Mouse (Mus musculus) urinary bladder, postnatal 14 days (tissue): ENCODE measurements at regions not wholly inside any gene's neighbourhood (a gene's known extent, or its start where the extent isn't known, plus 50 kb on each side); places are given as distances from the start of the nearest gene placed in this dataset.
A peak's percentile ranks its signal among the peaks of the same experiment; 100 is the strongest.

Experiments used
- DNase-seq: peaks from one replicate; pipeline ENCODE4 v3.0.0; 2021; ENCODE audit warnings: low spot score

DNA sequence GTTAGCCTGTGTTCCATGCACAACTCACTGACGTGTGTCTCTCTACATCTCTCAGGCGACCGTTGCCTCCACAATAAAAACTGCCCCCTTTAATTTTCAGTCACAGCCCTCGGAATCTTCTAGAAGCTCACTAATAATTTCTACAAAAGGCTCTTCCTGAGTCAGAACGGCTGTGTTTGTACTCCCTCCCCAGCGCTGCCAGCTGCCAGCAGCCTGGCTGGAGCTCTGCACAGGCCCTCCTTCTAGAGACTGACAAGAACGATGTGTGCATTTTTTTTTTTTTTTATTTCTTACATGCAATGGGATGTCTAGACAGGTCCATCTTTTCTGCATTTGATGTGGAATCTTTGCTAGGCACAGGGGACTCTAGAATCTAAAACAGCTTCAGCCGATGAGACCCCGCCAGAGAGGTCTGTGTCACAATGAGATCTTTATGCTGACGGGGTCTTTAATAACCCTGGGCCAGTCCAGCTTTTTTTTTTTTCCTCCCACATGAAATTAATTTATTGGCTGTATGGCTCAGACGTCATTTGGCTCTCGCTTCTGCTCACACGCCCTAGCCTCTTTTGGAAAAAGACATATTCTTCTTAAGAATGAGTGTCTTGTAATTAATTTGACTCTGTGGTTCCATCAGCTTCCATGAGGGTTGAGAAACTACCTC, 185.8 kb upstream of the Zfp507 start:
- no peak for DNase-seq

DNA sequence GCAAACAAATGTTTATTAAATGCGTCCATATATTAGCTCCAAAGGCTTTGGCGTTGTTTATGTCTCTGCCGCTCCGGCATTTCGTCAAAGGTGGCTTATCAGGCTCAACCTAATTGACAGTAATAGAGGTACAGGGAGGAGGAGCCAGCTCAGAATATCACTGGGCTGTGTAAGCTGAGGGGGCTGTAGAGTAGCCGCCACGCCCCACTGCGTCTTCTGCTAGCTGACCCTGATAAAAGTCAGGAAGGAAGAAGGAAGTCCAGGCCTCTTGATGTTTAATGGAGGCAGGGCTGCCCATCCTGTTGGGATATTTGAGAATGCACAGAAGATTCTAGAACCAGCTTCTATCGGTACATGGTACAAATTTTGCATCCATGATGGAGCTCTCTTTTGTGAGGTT, 175.2 kb upstream of the Zfp507 start:
- DNase-seq = no peak

DNA sequence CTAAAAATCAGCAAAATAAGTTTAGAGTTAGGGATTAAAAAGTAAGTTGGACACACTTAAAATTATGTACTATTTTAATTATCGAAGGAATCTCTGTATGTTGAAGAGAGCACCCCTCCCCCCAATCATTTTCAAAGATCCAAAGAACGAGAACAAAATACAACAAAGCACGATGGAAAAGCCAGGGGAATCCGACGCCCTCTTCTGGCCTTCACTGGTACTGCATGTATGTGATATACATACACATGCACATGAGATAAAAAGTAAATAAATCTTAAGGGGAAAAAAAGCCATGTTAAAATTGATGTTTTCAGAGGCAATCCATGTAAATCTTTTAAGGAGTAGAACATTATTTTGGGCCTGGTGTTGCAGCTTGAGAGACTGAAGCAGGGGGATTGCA, 155.9 kb upstream of the Zfp507 start:
- no peak for DNase-seq

DNA sequence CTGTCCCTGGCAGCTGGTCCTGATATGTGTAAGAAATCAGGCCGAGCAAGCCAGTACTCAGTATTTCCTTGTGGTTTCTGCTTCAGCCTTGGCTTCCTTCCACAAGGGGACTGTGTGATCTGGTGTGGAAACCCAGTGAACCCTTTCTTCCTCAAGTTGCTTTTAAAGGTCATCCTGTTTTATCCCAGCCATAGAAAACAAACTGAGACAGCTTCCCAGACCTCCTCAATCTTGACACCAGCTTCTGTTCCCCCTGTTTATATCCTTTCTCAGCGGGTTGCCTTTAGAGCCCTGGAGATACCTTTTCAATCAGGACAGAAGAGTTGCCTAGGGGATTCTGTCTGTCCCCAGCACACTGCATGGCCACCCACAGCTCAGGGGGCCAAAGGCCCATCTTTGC, 155.2 kb upstream of the Zfp507 start:
- DNase-seq = no peak

DNA sequence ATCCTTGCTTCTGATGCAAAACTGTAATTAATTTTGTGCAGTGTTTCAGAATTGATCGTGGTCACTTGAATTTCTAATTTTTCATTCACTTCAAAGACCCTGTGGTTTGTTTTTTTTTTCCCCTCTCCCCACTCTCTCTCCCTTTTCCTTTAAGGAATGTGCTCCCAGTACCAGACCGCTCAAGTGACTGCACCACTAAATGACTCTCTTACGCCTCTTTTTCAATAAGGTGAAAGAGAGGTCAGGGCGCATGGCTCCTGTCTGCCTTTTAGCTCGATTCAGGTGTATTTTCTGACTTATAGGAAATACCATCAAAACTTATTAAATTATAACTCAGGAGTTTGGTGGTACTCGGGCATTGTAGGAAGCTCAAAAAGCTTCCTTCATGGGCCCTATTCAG, 146.0 kb upstream of the Zfp507 start:
- no peak for DNase-seq

DNA sequence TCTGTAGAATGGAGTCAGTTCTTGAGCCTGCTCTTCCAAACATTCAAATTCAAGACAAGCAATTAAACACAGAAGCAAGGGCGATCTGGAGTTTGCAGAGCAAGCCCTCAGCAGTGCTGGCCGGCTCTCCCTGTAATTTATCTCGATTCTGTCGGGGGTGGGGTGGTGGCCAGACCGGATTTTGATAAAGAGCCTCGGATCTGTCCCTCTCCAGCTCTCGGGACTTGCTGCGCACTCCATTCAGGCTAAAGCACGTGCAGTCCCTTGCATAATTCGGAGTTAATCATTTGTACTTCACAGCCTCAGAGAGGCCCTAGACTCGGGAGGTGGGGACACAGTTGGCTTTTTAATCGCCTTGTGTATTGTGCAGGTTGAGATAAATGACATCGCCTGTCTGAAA, 145.6 kb upstream of the Zfp507 start:
- peak; percentile 9 for DNase-seq

DNA sequence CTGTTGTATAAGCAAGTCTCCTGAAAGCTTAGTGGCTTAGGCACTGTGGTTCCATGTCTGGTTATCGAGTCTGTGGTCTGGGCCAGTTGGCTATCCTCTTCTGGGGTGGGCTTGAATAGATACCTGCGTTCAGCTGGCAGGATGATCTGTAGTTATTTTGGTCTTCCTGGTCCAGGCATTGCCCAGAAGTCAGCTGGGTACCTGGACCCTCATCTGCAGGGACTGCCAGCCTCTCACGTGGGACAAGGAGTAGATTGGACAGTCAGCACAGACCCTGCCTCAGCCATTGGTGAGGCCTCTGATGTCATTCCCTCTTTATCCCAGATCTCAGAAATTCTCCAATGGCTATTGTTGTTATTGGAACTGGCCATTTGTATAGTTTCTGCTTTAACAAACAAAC, 138.3 kb upstream of the Zfp507 start:
- DNase-seq = no peak

DNA sequence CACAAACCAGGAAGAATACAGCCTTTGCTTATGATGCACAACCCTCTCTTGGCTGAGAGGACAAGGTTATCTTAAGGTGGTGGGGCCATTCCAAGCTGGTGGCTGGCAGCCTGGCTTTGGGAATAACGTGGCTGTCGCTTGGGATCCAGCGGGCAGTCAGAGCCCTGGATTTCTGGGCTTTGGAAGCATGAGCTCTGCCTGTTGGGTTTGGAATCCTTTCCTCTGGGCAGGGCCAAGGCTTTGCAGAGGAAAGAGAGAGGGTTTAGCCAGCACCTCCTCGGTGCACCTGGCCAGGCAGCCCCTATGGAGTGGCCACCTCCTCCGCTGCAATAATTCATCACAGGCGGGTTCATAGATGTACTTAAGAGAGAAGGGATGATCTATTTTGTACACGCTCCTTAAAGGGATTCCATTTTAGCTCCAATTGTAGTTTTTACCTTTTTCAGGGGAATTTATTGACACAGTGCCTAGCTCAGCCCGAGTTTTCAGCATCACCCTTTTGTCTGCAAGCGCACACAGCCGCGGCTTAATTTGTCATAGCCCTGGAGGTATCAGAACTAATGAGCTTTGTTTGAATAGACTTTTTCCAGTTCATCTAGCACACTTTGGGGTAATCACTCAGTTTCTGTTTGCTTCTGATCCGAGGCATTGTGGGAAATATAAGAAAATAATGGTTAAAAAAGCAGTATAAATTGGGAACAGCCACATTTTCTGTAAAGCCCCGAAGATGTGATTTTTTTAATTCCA, 135.5 kb upstream of the Zfp507 start:
- no peak for DNase-seq

DNA sequence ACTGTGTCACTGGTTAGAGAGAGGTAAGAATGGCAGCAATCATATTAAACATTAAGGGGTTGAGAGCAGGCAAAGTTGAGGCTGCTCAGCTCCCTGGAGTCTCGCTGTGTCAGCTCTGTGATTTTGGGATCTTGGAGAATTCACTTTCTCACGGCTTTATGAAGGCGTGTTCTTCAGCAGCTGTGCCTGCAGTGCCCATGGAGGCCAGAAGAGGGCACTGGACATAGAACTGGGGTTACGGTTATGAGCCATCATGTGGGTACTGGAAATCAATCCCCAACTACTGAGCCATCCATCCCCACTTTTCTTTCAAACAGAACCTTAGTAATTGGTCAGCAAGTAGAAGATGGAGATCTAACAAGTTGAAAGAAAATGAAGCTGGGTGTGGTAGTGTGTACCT, 123.9 kb upstream of the Zfp507 start:
- DNase-seq = no peak

DNA sequence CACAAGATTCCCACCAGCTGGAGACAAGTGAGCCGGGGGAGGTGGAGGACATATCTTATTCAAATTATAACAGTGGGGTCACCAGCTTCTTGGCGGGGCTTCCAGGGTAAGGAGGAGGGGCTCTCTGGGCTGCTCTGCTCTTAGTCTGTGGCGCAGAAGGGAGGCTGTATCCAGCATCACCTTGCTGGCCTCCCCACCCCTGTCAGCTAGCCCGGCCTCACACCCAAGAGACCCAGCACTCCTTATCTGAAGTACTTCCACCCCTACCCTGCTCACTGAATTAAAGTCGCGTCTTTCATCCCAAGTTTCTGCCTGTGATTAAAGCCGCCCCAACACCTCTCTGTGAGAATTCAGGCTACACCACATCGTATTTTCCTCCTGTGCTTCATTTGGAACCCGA, 119.8 kb upstream of the Zfp507 start:
- DNase-seq = no peak

DNA sequence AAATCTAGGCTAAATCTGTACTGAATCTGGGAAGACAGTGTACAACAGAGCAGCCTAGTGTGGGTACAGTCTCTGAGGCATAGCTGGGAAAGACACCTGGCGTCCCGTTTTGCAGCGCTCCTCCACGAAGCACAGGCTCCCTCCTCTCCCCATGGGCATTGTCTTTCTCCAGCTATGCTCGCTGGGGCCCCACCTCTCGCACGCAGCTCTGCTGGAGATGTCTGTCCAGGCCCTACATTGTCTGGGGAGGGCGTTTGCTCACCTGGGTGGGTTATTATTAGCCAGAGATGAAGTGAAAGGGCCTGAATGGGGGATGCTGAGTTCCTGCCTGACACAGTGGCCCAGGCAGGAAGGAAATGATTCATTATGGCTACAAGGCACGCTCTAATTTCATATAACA, 118.1 kb upstream of the Zfp507 start:
- DNase-seq = no peak

DNA sequence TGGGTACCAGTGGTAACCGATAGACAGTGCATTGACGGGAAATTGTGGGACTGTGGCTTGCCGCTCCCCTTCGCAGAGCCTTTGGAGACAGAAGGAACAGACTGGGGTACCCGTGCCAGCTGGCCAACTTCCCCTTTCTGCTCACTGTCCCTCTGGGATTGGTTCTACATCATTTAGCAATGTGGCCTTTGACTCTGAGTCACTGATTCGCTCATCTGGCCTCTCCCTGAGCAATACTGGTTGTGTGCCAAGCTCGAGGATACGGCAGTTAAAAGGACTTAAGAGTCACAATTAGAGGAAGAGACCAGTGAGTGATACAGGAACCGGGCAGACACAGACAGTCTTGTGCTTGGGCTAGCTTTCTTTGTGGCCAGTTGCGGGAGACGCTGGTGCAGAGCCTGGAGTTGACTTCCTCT, 117.4 kb upstream of the Zfp507 start:
- peak; percentile 29 for DNase-seq

DNA sequence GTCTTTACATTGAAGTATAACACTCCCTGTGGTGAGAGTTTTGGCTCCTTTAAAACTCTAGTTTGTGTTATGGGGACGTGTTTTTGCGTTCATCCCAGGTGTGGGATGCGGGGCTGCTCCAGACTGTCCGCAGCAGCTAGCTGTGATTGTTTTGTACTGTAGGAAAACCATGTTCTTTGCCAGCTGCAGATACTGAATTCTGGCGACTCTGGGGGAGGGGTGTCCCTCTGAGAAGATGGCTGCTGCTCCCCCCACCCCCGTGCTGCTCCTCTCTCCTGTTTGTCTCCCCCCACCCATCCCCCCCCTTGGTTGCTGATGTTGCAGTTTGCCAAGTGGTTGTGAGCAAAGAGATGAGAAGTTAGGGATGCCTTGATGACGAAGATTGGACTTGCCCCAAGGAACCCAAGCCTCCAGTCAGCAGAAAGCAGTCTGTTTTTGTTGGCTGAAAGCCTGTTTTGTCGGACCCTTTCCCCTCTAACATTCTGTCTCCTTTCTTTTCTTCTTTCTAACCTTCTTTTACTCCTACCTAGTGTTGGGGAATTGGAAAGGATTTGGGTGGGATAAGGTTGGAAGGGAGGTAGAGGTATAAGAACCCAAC, 107.4 kb upstream of the Zfp507 start:
- DNase-seq = no peak

DNA sequence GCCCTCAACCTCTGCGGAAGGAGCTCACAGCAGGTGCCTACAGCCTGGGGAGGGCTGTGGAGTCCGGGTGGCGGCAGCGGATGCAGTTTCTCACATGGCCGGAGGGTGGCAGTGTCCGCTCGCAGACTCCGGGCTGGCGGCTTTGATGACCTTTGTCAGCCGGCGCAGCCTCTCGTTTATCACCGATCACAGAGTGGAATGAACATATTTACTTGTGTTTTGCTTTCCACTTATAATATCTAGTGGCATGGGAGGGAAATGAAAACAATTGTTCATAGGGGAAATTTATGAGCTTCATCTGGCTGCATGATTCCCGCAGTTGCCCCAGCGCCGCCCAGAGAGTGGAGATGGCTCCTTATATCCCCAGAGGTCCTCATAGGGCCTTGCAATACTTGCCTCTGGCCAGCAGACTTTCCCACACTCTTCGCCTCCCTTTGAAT, 99.2 kb upstream of the Zfp507 start:
- DNase-seq = peak; percentile 69

DNA sequence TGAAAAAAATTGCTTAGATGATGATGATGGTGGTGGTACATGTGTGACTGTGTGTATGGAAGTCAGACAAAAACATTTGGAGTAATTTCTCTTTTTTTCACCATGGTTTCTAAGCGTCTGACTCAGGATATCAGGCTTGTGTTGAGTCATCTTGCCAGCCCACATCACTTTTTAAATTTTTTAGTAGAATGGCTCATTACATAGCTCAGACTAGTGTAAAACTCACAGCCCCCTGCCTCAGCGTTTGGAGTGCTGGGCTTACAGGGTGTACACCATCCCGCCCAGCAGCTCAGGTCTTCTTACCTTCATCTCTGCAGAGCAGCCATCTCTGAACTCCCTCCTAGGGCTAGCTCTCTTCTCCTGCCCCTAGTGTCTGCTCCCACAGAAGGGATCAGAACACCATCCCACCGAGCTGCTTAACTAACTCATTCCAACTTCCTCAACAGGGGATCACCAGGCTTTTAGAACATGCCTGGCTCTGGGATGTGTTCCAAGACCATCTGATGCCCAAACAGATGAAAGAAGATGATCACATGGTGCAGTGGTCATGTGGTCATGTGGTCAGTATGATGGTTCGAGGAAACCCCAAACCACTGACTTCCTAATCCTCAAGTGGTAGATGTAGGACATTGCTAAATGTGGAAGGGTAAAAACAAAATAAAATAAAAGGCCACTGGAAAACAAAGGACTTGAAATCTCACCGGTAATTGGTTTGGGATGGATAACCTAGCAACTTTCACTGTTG, 96.1 kb upstream of the Zfp507 start:
- DNase-seq = no peak

DNA sequence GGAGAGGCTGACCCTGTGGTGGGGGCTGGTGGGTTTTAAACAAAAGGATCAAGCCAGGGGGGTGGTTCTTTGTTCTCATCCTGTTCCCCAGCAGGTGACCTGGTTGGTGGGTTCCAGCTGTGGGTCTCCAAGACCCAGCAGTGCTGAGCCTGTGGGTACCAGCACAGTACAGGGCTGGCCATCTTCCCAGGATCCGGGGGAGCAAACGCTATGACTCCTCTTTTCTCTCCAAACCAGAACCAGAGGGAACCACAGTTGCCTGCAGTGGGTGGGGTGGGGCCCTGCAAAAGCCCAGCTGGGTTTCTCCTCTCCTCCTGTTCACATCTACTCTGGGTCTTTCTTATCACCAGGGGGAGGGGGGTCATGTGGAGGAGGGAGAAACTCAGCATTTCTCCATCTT, 90.5 kb upstream of the Zfp507 start:
- no peak for DNase-seq

DNA sequence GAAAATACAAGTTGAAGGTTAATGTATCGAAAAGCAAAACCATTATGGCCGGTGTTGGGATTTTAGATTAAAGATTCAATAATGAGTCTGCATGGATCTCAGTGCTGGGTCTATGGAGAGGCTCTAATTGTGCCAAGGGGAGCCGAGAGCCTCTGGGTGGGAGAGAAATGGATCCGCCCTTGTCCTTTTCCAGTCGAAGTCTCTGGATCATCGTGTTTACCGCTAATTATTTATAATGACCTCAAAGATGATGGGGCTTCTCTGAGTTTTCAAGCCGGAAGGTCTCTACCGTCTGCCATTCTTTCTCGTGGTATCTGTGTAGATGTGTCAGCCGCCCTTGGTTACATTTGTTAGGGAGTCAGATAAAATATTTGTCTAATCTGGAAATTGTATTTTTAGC, 83.2 kb upstream of the Zfp507 start:
- no peak for DNase-seq

DNA sequence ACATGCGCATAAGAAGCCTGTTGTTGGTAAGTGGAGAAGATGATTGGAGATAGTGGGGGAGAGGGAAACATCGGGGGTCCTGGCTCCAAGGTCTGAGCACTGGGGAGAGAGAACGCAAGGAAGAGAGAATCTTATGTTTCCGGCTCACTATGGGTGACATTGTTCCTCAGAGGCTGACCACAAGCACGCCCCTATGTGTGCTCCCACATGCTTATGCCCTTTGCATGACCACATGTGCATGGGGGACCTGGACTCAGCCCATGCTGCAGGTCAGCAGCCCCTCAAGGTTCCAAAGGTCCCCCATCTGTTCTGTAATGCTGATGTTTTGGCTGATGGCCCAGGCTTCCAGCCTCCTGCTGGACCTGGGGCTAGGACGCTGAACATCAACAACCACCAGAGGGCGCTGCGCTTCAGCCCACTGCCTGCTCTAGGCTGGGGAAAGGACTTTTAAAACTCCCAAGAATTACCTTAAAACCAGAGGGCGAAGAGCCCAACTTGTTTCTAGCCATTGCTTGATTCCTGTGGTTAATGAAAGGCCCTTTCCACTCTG, 77.0 kb upstream of the Zfp507 start:
- DNase-seq = peak; percentile 77

DNA sequence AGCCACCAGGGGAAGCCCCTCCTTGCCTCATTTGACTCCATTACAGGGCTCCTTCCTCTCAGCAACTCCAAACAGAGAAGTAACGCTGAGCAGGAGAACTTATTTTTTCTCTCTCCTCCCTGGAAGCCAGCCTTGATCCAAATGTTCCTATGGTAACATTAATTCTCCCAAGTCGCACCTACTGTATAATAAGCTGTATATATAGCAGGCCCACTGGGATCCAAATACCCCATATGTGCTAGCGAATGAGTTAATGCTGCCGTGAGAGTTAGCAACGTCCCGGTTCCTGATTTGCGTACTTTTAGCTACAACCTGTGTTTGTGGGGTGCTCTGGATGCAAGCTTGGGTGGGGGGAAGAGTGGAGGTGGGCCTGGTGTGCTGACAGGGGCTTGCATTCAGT, 75.4 kb upstream of the Zfp507 start:
- no peak for DNase-seq

DNA sequence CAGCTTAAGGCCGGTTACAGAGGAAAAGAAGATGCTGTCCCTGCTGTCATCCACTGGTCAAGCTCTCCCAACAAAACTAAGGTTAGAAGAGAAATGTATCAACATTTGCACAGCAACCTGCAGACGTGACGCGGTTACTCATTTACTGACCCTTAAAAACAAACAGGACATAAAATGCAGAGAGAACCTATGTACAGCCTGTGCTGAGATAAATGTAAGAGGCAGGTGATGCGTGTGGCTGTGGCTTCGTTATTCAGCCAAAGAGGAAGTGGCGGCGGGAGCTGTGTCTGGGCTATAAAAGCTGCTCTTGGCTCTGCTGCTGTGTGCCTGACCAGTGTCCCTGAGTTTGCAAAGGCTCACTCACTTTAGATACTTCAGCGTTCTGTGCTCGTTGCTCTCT, 58.2 kb upstream of the Zfp507 start:
- no peak for DNase-seq

DNA sequence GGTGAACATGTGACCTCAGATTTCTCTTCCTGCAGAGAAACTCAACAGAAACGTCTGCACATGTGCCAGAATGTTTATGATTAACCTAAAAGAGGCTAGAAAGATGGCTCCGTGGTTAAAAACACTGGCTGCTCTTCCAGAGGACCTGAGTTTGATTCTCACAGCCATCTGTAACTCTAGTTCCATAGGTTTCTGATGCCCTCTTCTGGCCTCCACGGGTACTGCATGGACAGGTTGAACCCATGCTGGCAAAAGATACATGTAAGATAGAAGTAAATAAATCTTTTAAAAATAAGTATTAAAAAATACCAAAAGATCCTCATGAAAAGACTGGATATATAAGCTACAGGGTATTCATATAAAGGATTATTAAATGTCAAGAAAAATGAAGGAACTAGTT, 56.8 kb upstream of the Zfp507 start:
- DNase-seq = peak; percentile 29

DNA sequence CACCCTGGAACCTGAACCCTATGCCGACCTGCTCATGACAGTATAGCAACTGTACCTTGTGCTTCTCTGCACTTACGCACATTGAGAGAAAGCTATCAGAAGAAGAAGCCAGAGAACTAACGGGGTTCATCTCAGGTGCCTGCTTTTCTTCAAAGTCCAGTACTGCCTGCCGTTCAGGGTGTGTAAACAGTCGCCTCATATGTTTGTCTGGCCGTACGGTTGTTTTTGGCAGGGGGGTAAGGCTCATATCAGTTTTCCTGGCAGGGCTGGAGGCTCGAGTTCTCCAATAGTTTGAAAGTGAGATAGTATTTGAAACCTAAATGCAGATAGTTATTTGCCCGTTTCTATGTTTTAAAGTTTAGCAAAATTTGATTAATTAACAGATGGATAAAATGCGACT, 54.9 kb upstream of the Zfp507 start:
- no peak for DNase-seq
